Mouse (Mus musculus) forebrain, embryonic 10.5 days (tissue): ENCODE data around the gene B4galt7. TPM values are rescaled to one million over a fixed set of nuclear protein-coding genes. Genes with fewer than 3 reads are reported as not detected.

Experiments
- DNase-seq: peaks from one replicate; pipeline ENCODE4 v3.0.0-alpha.2; 2017; ENCODE audit warnings: low spot score; ENCODE audit errors: extremely low spot score
- H3K27ac ChIP-seq: fragments of 300-500 bp; sonication (generic); 2 replicates; pipeline ENCODE4 v1.5.1; 2016; ENCODE audit warnings: mild to moderate bottlenecking
- H3K27me3 ChIP-seq: fragments of 300-500 bp; sonication (generic); 2 replicates; pipeline ENCODE4 v1.6.1; 2016; ENCODE audit warnings: mild to moderate bottlenecking; ENCODE audit not compliant: poor library complexity, severe bottlenecking
- H3K36me3 ChIP-seq: fragments of 300-500 bp; sonication (generic); replicated peaks from 2 replicates; pipeline ENCODE4 v1.6.1; 2016; ENCODE audit warnings: mild to moderate bottlenecking, moderate library complexity
- H3K4me1 ChIP-seq: fragments of 300-500 bp; sonication (generic); 2 replicates; pipeline ENCODE4 v1.6.1; 2016
- H3K4me3 ChIP-seq: fragments of 300-500 bp; sonication (generic); 2 replicates; pipeline ENCODE4 v1.5.1; 2016; ENCODE audit warnings: mild to moderate bottlenecking, moderate library complexity
- H3K9me3 ChIP-seq: fragments of 300-500 bp; sonication (generic); 2 replicates; pipeline ENCODE4 v1.6.1; 2016; ENCODE audit warnings: mild to moderate bottlenecking, moderate library complexity
- WGBS: fragments of 180-500 bp; shearing (Covaris S2); methylation state at CpG from one replicate; pipeline ENCODE4 v1.1.7; 2016; 5-methylcytosine and 5-hydroxymethylcytosine counted together
- polyA plus RNA-seq: library from polyadenylated mRNA; unstranded; fragments of >200 nt; fragmentation: Nextera tagmentation; extraction: Ambion mirVana; gene quantifications from 2 replicates; pipeline ENCODE4 v1.2.1, GENCODE M21; 2016

Gene B4galt7
- polyA plus RNA-seq, 1 experiment from 2014 or later, result 26.6 TPM

- Histone ChIP-seq H3K27me3 (no peaks in the 10 kb centered on the region), H3K4me1 (no peaks in the 10 kb centered on the region), H3K4me3 (no peak overlapping the region), H3K9me3 (no peaks in the 10 kb centered on the region), H3K27ac (no peak overlapping the region), H3K36me3 (peaks cover 93% of the 10 kb centered on the region)
- 95% methylated on average over 2 of the region's 2 CpGs for WGBS
- no peak for DNase-seq
These were observed 44.8 kb downstream of the B4galt7 start for GRCm38 (mm10) chr13:55644525-55644924.

GRCm38 (mm10) chr13:55650098-55650497 lies 50.4 kb downstream of the B4galt7 start:
- Histone ChIP-seq H3K4me1 (no peaks in the 10 kb centered on the region), H3K9me3 (no peaks in the 10 kb centered on the region), H3K4me3 (no peak overlapping the region), H3K36me3 (peaks cover 100% of the 10 kb centered on the region), H3K27me3 (no peaks in the 10 kb centered on the region), H3K27ac (no peak overlapping the region)
- 92% methylated on average over 12 of the region's 12 CpGs for WGBS
- no peak for DNase-seq

GRCm38 (mm10) chr13:55650980-55651379 lies 51.3 kb downstream of the B4galt7 start:
- DNase-seq, result no peak
- H3K27ac ChIP-seq, result no peak overlapping the region
- H3K4me1 ChIP-seq, result no peaks in the 10 kb centered on the region
- H3K36me3 ChIP-seq, result peaks cover 100% of the 10 kb centered on the region
- H3K4me3 ChIP-seq, result no peak overlapping the region
- WGBS, result 97% methylated on average over 6 of the region's 6 CpGs
- no peaks in the 10 kb centered on the region for H3K27me3 ChIP-seq
- no peaks in the 10 kb centered on the region for H3K9me3 ChIP-seq

Other genes starting within 250 kb of the B4galt7 start
- 97.8 and 100 TPM in 2 replicates for gene Lman2, start 237.1 kb upstream of the B4galt7 start, polyA plus RNA-seq
- 0.34 and 0.58 TPM in 2 replicates for gene Rgs14, start 230.2 kb upstream of the B4galt7 start, polyA plus RNA-seq
- gene Slc34a1, start 201.7 kb upstream of the B4galt7 start, polyA plus RNA-seq, result not detected in 2 replicates
- not detected in 2 replicates for gene Pfn3, start 184.7 kb upstream of the B4galt7 start, polyA plus RNA-seq
- not detected in 2 replicates for gene F12, start 173.1 kb upstream of the B4galt7 start, polyA plus RNA-seq
- gene Grk6, start 154.8 kb upstream of the B4galt7 start, polyA plus RNA-seq, result 44.8 and 51.1 TPM in 2 replicates
- gene Prr7, start 135.6 kb upstream of the B4galt7 start, polyA plus RNA-seq, result 0.75 and 0.88 TPM in 2 replicates
- gene Dbn1, start 111.8 kb upstream of the B4galt7 start, polyA plus RNA-seq, result 346 and 355 TPM in 2 replicates
- 200 and 209 TPM in 2 replicates for gene Pdlim7, start 86.2 kb upstream of the B4galt7 start, polyA plus RNA-seq
- gene Dok3, start 70.6 kb upstream of the B4galt7 start, polyA plus RNA-seq, result 3.3 and 4.2 TPM in 2 replicates
- 96.5 and 98.2 TPM in 2 replicates for gene Ddx41, start 63.2 kb upstream of the B4galt7 start, polyA plus RNA-seq
- gene Fam193b, start 28.8 kb upstream of the B4galt7 start, polyA plus RNA-seq, result 55.6 and 57.8 TPM in 2 replicates
- 129 and 141 TPM in 2 replicates for gene Tmed9, start 26.2 kb upstream of the B4galt7 start, polyA plus RNA-seq
- 51.6 and 54.5 TPM in 2 replicates for gene Caml, start 23.1 kb downstream of the B4galt7 start, polyA plus RNA-seq
- gene Ddx46, start 35.1 kb downstream of the B4galt7 start, polyA plus RNA-seq, result 44.1 and 48.0 TPM in 2 replicates
- 46.7 and 48.7 TPM in 2 replicates for gene B230219D22Rik, start 93.2 kb downstream of the B4galt7 start, polyA plus RNA-seq
- 67.1 and 69.5 TPM in 2 replicates for gene Txndc15, start 114.8 kb downstream of the B4galt7 start, polyA plus RNA-seq
- gene Pcbd2, start 127.5 kb downstream of the B4galt7 start, polyA plus RNA-seq, result 33.9 and 36.4 TPM in 2 replicates
- 0.11 TPM in 2 replicates for gene Catsper3, start 184.7 kb downstream of the B4galt7 start, polyA plus RNA-seq
- gene Pitx1, start 236.3 kb downstream of the B4galt7 start, polyA plus RNA-seq, result 1.7 and 3.2 TPM in 2 replicates